Mouse (Mus musculus) C2C12 (cell line): ENCODE measurements around the gene Nme1. TPM values are rescaled to one million over a fixed set of nuclear protein-coding genes. Genes with fewer than 3 reads are reported as not detected.

Source experiments
- H3K27me3 ChIP-seq: one replicate; pipeline ENCODE4 v1.6.1; 2011; ENCODE audit not compliant: control insufficient read depth, insufficient read depth, insufficient read length
- H3K36me3 ChIP-seq: one replicate; pipeline ENCODE4 v1.6.1; 2011; ENCODE audit not compliant: control insufficient read depth, insufficient read depth
- H3K4me3 ChIP-seq: one replicate; pipeline ENCODE4 v1.5.1; 2011; ENCODE audit warnings: mild to moderate bottlenecking, control low read depth; ENCODE audit not compliant: poor library complexity, insufficient read depth, severe bottlenecking
- H3K79me2 ChIP-seq: one replicate; pipeline ENCODE4 v1.6.1; 2011; ENCODE audit not compliant: control insufficient read depth, insufficient read depth
- H3K79me3 ChIP-seq: one replicate; pipeline ENCODE4 v1.6.1; 2011; ENCODE audit warnings: low read depth, control low read depth
- H3ac ChIP-seq: one replicate; pipeline ENCODE3; 2011; ENCODE audit warnings: low read depth; ENCODE audit not compliant: control insufficient read depth, insufficient read length
- CEBPB ChIP-seq: IDR thresholded peaks from one replicate; pipeline ENCODE4 v1.6.1; 2011; ENCODE audit warnings: low read depth, mild to moderate bottlenecking, control low read depth, moderate library complexity
- CTCF ChIP-seq: IDR thresholded peaks from one replicate; pipeline ENCODE4 v1.5.1; 2011; ENCODE audit not compliant: control insufficient read depth, insufficient read depth, insufficient read length
- FOSL1 ChIP-seq: IDR thresholded peaks from one replicate; pipeline ENCODE4 v1.8.0; 2011; ENCODE audit warnings: mild to moderate bottlenecking, low read length; ENCODE audit not compliant: poor library complexity, insufficient read depth, severe bottlenecking
- MAX ChIP-seq: IDR thresholded peaks from one replicate; pipeline ENCODE4 v1.6.1; 2011; ENCODE audit warnings: mild to moderate bottlenecking, control low read depth
- MYOD1 ChIP-seq: IDR thresholded peaks from one replicate; pipeline ENCODE4 v1.6.1; 2011; ENCODE audit warnings: low read depth; ENCODE audit not compliant: control insufficient read depth, insufficient read length
- MYOG ChIP-seq: IDR thresholded peaks from one replicate; pipeline ENCODE4 v1.6.1; 2011; ENCODE audit not compliant: control insufficient read depth, insufficient read length; ENCODE audit errors: extremely low read depth
- USF1 ChIP-seq: IDR thresholded peaks from one replicate; pipeline ENCODE4 v1.6.1; 2011; ENCODE audit warnings: low read depth, mild to moderate bottlenecking, control low read depth, moderate library complexity
- polyA plus RNA-seq: library from polyadenylated mRNA; unstranded; fragments of >200 nt; fragmentation: generic; extraction: Trizol; gene quantifications from one replicate; pipeline ENCODE4 v1.2.1, GENCODE M21; 2012; ENCODE audit warnings: missing spikeins

Gene Nme1
- polyA plus RNA-seq, 1 experiment: 109 TPM

DNA sequence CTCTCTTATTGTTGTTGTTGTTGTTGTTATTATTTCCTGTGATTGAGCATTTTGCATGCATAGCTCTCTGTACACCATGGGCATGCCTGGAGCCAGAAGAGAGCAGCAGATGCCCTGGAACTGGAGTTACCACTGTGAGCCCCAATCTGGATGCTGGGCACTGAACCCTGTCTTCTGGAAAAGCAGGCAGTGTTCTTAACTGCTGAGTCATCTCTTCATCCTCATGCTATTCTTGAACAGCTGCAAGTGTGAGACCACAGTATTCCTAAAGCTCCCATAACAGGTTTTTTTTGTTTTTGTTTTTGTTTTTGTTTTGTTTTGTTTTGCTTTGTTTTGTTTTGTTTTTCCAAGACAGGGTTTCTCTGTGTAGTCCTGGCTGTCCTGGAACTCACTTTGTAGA is 18.0 kb upstream of the Nme1 start:
- Histone ChIP-seq H3K36me3 (no peaks in the 10 kb centered on the region), H3K27me3 (no peaks in the 10 kb centered on the region), H3ac (no peak overlapping the region), H3K79me3 (no peaks in the 10 kb centered on the region), H3K79me2 (no peaks in the 10 kb centered on the region), H3K4me3 (no peak overlapping the region)
- no peak for TF ChIP-seq USF1
- no peak for TF ChIP-seq MYOG
- TF ChIP-seq CEBPB: no peak
- no peak for TF ChIP-seq CTCF
- no peak for TF ChIP-seq MYOD1
- TF ChIP-seq FOSL1: no peak
- no peak for TF ChIP-seq MAX

DNA sequence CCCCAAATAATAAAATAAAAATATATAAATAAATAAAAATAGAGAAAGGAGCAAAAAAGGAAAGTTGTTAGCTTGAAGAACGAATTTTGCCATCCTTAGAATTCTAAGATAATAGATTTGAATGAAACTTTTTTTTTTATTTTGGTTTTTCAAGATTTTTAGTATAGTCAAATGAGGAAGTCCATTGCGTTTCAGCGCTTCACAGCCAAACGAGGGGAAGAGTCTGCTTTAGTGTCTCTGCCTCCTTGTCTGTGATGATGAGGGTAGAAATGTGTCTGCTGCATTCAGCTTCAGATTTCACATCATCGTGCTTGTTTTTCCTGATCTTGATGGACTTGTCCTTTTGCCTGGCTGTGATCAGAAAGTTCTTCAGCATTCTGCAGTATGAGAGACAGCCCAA is 16.9 kb upstream of the Nme1 start:
- Histone ChIP-seq H3K27me3 (no peaks in the 10 kb centered on the region), H3K79me2 (no peaks in the 10 kb centered on the region), H3K79me3 (no peaks in the 10 kb centered on the region), H3K4me3 (no peak overlapping the region), H3ac (no peak overlapping the region), H3K36me3 (no peaks in the 10 kb centered on the region)
- no peak for TF ChIP-seq CEBPB
- TF ChIP-seq USF1: no peak
- no peak for TF ChIP-seq MAX
- TF ChIP-seq MYOG: no peak
- no peak for TF ChIP-seq CTCF
- no peak for TF ChIP-seq MYOD1
- no peak for TF ChIP-seq FOSL1

DNA sequence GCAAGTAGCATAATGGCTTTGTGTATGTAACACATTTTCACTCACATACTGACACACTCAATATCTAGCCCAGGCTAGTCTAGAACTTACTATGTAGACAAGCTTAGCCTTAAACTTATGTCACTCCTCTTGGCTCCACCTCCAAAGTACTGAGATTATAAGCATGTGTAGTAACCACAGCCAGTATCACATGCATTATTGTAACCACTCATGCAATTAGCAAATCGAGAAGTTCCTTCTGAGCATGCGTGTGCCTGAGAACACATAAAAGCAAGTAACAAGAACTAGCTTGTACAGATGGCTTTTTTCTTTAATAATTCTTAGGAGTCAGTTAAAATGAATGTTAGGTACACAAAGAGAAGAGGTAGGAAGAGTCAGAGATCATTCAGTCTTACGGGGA is 16.3 kb upstream of the Nme1 start:
- H3K79me3 ChIP-seq: no peaks in the 10 kb centered on the region
- H3K36me3 ChIP-seq: no peaks in the 10 kb centered on the region
- H3ac ChIP-seq: no peak overlapping the region
- TF ChIP-seq MYOG: no peak
- no peak for TF ChIP-seq USF1
- no peak for TF ChIP-seq FOSL1
- no peak for TF ChIP-seq CEBPB
- no peak for TF ChIP-seq MYOD1
- TF ChIP-seq MAX: no peak
- no peak for TF ChIP-seq CTCF
- no peaks in the 10 kb centered on the region for H3K27me3 ChIP-seq
- H3K79me2 ChIP-seq: no peaks in the 10 kb centered on the region
- no peak overlapping the region for H3K4me3 ChIP-seq

DNA sequence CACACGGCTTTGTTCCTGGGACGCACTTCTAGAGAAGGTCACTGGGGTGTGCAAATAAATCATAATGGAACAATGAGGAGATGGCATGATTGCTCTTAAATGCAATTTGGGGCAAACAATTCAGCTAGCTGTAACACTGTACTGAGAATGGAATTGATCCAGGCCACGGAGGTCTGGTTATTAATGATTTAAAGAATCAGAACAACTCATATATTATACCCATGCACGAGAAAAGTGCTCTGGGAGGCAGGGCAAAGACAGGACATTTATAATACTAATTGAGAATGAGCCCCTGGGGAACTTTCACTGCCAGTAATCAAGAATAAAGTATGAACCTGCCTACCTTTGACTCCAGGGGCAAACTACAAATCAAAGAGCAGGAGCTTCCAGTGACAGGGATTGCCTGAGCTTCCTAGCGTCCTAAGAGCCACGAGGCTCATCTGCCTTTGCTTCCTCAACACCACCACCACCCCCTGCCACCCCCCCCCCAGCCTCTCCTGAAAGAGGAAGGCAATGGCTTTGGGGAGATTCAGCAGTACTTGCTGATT is 11.3 kb upstream of the Nme1 start:
- Histone ChIP-seq H3K4me3 (no peak overlapping the region), H3K79me2 (no peaks in the 10 kb centered on the region), H3K79me3 (no peaks in the 10 kb centered on the region), H3K36me3 (no peaks in the 10 kb centered on the region), H3K27me3 (no peaks in the 10 kb centered on the region), H3ac (no peak overlapping the region)
- no peak for TF ChIP-seq CEBPB
- no peak for TF ChIP-seq MYOD1
- TF ChIP-seq USF1: no peak
- TF ChIP-seq MAX: no peak
- no peak for TF ChIP-seq FOSL1
- no peak for TF ChIP-seq CTCF
- no peak for TF ChIP-seq MYOG

DNA sequence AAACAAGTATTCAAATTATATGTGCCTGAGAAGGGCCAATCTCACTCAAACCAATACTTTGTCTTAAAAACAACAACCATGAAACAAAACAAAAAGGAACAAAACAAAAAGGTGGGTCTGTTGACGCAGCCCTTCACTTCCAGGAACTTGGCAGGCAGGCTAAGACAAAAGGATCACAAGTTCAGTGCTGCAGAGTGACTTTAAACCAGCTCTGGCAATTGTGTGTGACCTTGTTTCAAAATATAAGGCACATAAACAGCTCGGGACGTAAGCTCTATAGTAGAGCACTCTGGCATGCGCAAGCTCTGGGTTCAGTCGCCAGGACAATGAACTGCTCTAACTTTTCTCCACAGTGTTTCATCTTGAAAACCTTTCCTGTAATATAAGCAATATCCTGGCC is 4.6 kb upstream of the Nme1 start:
- Histone ChIP-seq H3K36me3 (no peaks in the 10 kb centered on the region), H3K4me3 (no peak overlapping the region), H3K79me3 (peaks cover under 1% of the 10 kb centered on the region), H3K79me2 (peaks cover 2% of the 10 kb centered on the region), H3K27me3 (no peaks in the 10 kb centered on the region), H3ac (no peak overlapping the region)
- TF ChIP-seq MAX (no peak), MYOG (no peak), FOSL1 (no peak), MYOD1 (no peak), USF1 (no peak), CTCF (no peak)

DNA sequence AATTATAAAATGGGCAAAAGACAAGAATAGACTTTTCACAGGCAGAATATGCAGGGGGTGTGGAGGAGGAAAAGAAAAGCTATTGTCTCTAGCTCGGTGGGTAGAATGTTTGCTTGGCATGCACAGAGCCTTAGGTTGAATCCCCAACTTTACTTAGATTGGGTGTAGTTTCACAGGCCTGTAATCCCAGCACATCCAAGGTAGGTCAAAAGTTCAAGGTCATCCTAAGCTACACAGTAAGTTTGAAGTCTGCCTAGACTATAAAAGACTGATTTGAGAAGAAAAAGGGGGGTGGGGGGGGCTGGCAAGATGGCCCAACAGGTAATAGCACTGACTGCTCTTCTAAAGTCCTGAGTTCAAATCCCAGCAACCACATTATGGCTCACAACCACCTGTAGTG is 1.5 kb upstream of the Nme1 start:
- no peak overlapping the region for H3K4me3 ChIP-seq
- peaks cover 33% of the 10 kb centered on the region for H3K79me2 ChIP-seq
- H3ac ChIP-seq: no peak overlapping the region
- TF ChIP-seq CEBPB (no peak), CTCF (no peak), FOSL1 (no peak), MAX (no peak), MYOD1 (no peak), MYOG (no peak), USF1 (no peak)
- peaks cover 18% of the 10 kb centered on the region for H3K36me3 ChIP-seq
- H3K79me3 ChIP-seq: peaks cover 32% of the 10 kb centered on the region
- no peaks in the 10 kb centered on the region for H3K27me3 ChIP-seq
